ENCODE assay signal across 26 mouse cellular contexts in the genomic region with DNA sequence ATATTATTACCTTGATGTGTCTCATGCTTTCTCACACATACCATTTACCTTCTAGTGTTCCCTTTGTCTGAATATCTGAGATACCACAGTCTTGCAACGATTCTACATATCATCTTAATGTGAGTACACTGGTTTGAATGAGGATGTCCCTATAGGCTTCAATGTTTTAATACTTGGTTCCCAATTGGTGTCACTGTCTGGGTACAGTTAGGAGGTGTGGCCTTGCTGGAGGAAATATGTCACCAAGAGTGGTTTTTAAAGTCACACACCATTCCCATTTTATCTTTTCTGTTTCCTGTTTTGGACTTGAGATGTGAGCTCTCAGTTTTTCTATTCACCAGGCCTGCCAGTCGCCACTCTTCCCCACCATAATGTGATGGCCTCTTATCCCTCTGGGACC.
"Had no signal": no experiment of that assay in that cellular context is flagged by ENCODE, and none has a peak within 500 bp of the region (broad histone marks: within the 10 kb centered on the region; RNA-seq: fewer than 3 reads in every experiment).

No protein-coding gene starts in this region.

- H3K27me3 ChIP-seq: heart, embryonic 15.5 days had no signal

- ATAC-seq: hindbrain, postnatal 0 days; intestine, embryonic 16.5 days had no signal

- H3K4me3 ChIP-seq: heart, adult 2 months; heart, embryonic 13.5 days; heart, embryonic 15.5 days; hindbrain, embryonic 13.5 days; hindbrain, embryonic 15.5 days; kidney, embryonic 15.5 days; limb, embryonic 10.5 days; limb, embryonic 12.5 days had no signal

- DNase-seq: gastrocnemius, postnatal 14 days; gastrocnemius, postnatal 36 days; heart, adult 11 months; heart, adult 2 months; heart, postnatal 14 days; heart, postnatal 36 days; kidney, adult 11 months; kidney, adult 2 months; kidney, adult 9 months; kidney, postnatal 14 days; kidney, postnatal 36 days; layer of hippocampus, adult 9-11 months; layer of hippocampus, postnatal 36 days; liver had no signal

- H3K9me3 ChIP-seq: heart, embryonic 13.5 days; heart, embryonic 15.5 days; hindbrain, embryonic 13.5 days; hindbrain, embryonic 15.5 days; kidney, embryonic 15.5 days; limb, embryonic 10.5 days; limb, embryonic 12.5 days had no signal

- H3K4me1 ChIP-seq: heart, embryonic 13.5 days; heart, embryonic 15.5 days; hindbrain, embryonic 13.5 days; hindbrain, embryonic 15.5 days; kidney, embryonic 15.5 days; limb, embryonic 10.5 days; limb, embryonic 12.5 days had no signal

- H3K4me2 ChIP-seq: heart, embryonic 11.5 days; heart, embryonic 13.5 days; heart, embryonic 15.5 days; hindbrain, embryonic 13.5 days; hindbrain, embryonic 15.5 days; kidney, embryonic 15.5 days; limb, embryonic 12.5 days; liver, embryonic 11.5 days had no signal

- H3K27ac ChIP-seq: heart, adult 2 months; heart, embryonic 13.5 days; heart, embryonic 15.5 days; hindbrain, embryonic 13.5 days; hindbrain, embryonic 15.5 days; hindbrain, postnatal 0 days; kidney, embryonic 15.5 days; kidney, postnatal 0 days; limb, embryonic 10.5 days; limb, embryonic 12.5 days had no signal

- H3K9ac ChIP-seq: heart, embryonic 13.5 days; heart, embryonic 15.5 days; hindbrain, embryonic 13.5 days; hindbrain, embryonic 15.5 days; kidney, embryonic 15.5 days; limb, embryonic 12.5 days had no signal

- H3K36me3 ChIP-seq: heart, embryonic 13.5 days; heart, embryonic 15.5 days; hindbrain, embryonic 13.5 days; hindbrain, embryonic 15.5 days; kidney, embryonic 15.5 days; limb, embryonic 10.5 days; limb, embryonic 12.5 days had no signal
